Mouse (Mus musculus) thymus, postnatal 0 days (tissue): ENCODE results near the gene Kctd5. TPM values are rescaled to one million over a fixed set of nuclear protein-coding genes. Genes with fewer than 3 reads are reported as not detected.
"Not testable (repeated sequence)": the region's sequence is repeated elsewhere in the genome, so short reads cannot be mapped to it uniquely, and the experiment has no call there.

ENCODE experiments used
- DNase-seq: peaks from one replicate; pipeline ENCODE4 v3.0.0-alpha.2; 2015; ENCODE audit warnings: low spot score
- polyA plus RNA-seq: library from polyadenylated mRNA; unstranded; fragments of >200 nt; fragmentation: Nextera tagmentation; extraction: Ambion mirVana; gene quantifications from 2 replicates; pipeline ENCODE4 v1.2.1, GENCODE M21; 2015

Gene Kctd5
- polyA plus RNA-seq, result 36.1 and 36.3 TPM in 2 replicates

GRCm38 (mm10) chr17:24072919-24073696, at the start of gene Kctd5:
Gene Kctd5 (minus strand): TSS chr17:24073485.
- DNase-seq, result peak; percentile 91

GRCm38 (mm10) chr17:24119446-24119845, 46.2 kb upstream of the Kctd5 start:
- DNase-seq, result no peak

GRCm38 (mm10) chr17:24113031-24113430, 39.7 kb upstream of the Kctd5 start:
- DNase-seq, result no peak

GRCm38 (mm10) chr17:24111256-24111655, 38.0 kb upstream of the Kctd5 start:
- no peak for DNase-seq

- DNase-seq, result no peak
Observed at GRCm38 (mm10) chr17:24108896-24109295, 35.6 kb upstream of the Kctd5 start.

- no peak for DNase-seq
Observed at GRCm38 (mm10) chr17:24105111-24105510, 31.8 kb upstream of the Kctd5 start.

GRCm38 (mm10) chr17:24098354-24098753, 25.1 kb upstream of the Kctd5 start:
- DNase-seq, result no peak

GRCm38 (mm10) chr17:24090575-24090974, 17.3 kb upstream of the Kctd5 start:
- no peak for DNase-seq

GRCm38 (mm10) chr17:24086399-24086798, 13.1 kb upstream of the Kctd5 start:
- DNase-seq, result not testable (repeated sequence)

- no peak for DNase-seq
Observed at GRCm38 (mm10) chr17:24084593-24084992, 11.3 kb upstream of the Kctd5 start.

GRCm38 (mm10) chr17:24077101-24077500, 3.8 kb upstream of the Kctd5 start:
- DNase-seq, result no peak

- DNase-seq, result no peak
Observed at GRCm38 (mm10) chr17:24069531-24069930, 3.8 kb downstream of the Kctd5 start.

GRCm38 (mm10) chr17:24068271-24068670, 5.0 kb downstream of the Kctd5 start:
- no peak for DNase-seq

- DNase-seq, result no peak
Observed at GRCm38 (mm10) chr17:24062459-24063155, 10.7 kb downstream of the Kctd5 start.

GRCm38 (mm10) chr17:24057730-24058245, 15.5 kb downstream of the Kctd5 start:
- DNase-seq, result no peak

GRCm38 (mm10) chr17:24056636-24057625, 16.4 kb downstream of the Kctd5 start:
- no peak for DNase-seq

- no peak for DNase-seq
Observed at GRCm38 (mm10) chr17:24049008-24049407, 24.3 kb downstream of the Kctd5 start.

GRCm38 (mm10) chr17:24048053-24048452, 25.2 kb downstream of the Kctd5 start:
- no peak for DNase-seq

GRCm38 (mm10) chr17:24046026-24046425, 27.3 kb downstream of the Kctd5 start:
- DNase-seq, result no peak

GRCm38 (mm10) chr17:24045608-24046007, 27.7 kb downstream of the Kctd5 start:
- no peak for DNase-seq

- DNase-seq, result no peak
Observed at GRCm38 (mm10) chr17:24044482-24044881, 28.8 kb downstream of the Kctd5 start.
